Mouse (Mus musculus) NIH3T3 (cell line): Measurements from ENCODE around the gene Rgs19.
A peak's percentile ranks its signal among the peaks of the same experiment; 100 is the strongest.

Experiments used
- DNase-seq: peaks from one replicate; pipeline ENCODE4 v3.0.0-alpha.2; 2012; ENCODE audit warnings: low read depth

Rgs19 gene

DNA sequence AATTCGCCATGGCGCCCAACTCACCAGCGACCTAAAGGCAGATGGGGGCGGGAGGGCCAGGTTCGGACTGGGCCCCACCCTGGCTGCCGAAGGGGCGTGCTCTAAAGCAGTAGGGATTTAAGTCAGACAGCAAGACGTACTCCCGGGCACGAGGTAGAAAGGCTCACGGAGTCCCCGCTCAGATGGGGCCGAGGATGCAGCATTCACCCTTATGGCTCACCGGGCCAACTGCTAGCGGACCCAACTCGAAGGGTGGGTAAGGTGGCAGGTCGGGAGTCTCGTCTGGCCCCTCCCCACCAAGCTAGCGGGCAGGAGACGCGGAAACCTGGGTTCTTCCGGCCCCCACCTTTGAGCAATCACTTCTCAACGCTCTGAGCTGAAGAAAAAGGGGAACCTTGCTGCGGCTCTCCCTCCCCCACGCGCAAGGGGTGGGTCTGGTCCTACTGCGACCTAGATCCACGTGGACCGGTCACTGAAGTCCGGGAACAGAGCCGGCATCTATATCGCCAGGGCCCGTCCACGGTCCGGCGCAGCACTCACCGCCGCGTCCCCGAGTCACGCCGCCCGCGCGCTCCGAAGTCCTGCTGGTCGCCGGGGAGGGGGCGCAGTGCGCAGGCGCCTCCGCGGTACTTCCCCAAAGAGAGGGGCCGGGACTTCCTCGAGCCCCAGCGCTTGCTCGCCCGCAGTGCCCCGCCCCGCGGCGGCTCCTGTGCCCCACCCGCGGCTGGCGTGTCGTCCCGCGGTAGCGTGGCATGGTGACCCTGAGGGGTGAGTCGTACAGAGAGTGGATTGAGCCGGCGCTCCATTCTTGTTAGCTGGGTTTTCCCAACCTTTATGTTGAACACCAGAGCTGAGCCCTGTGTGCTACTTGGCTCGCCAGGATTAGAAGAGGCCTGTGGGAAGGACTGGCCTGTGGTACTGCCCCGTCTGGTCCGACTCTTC, at the start of gene Rgs19:
Gene Rgs19 (minus strand): TSS at position 639 of the 942 bp plus-strand sequence.
- peak; percentile 85 for DNase-seq

DNA sequence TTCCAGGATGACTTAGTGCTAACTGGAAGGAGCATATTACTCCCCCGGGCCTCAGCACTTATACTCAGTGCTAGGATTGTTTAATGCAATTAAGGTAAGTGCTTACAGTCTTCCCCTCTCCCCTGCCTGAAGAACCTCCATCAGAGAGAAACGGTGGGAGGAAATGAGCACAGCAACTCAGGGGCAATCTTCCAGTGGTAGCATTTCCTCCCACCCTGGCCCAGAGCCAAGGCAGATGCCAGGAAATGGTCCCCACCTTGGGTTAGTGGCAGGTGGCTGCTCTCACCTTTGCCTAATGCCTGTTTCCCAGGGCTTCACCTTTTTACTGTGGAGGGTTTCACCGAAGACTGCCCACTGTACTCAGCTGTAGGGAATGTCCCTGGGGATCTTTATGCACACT, 36.3 kb upstream of the Rgs19 start:
- DNase-seq = no peak

DNA sequence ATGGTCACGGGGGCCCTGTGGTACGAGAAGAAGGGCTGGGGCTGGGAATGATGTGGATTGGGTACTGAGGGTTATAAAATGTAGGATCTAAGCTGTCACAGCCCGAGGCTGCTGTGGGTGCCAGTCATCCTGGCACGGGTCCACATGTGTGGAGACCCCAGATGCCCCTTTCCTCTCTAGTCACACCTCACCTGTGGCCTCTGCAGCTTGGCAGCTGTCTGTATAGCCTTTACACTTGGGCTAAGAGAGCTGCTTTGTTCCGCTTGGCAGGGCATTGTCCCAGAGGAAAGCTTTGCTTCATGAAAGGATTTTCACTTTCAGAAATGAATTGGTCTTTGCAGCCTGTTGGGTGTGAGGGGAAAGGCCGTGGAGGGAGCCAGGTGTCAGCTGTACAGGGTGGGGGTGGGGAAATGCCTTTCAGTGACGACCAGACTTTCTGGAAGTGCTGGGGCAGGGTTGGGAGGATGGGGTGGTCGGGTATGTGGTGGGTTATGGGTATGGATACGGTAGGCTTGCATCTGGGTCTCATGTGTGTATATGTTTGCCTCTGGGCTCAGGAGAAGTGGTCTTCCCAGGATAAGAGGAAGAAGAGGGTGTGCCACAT, 34.0 kb upstream of the Rgs19 start:
- no peak for DNase-seq

- peak; percentile 74 for DNase-seq
These were observed 28.4 kb upstream of the Rgs19 start for GRCm38 (mm10) chr2:181722213-181722612.

- no peak for DNase-seq
These were observed 27.4 kb upstream of the Rgs19 start for GRCm38 (mm10) chr2:181721200-181721599.

DNA sequence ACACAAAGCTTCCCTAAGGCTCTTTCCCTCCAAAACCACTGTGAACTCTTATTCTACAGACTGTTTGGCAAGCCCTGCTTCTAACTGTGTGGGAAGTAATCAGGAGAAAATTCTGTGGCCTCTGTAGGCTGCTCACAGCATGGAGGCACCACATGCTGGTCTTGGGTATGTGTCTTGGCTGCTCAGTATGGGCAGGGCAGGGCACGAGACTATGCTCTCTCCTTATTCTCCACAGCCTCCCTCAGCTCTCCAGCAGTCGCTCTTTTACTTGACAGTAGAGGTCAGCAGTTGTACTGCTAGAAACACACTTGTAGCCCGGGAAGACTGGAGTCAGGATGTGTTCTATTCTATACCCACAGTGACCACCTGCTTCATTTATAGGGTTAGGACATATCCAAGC, 26.3 kb upstream of the Rgs19 start:
- no peak for DNase-seq

- no peak for DNase-seq
These were observed 23.2 kb upstream of the Rgs19 start for GRCm38 (mm10) chr2:181716991-181717390.

DNA sequence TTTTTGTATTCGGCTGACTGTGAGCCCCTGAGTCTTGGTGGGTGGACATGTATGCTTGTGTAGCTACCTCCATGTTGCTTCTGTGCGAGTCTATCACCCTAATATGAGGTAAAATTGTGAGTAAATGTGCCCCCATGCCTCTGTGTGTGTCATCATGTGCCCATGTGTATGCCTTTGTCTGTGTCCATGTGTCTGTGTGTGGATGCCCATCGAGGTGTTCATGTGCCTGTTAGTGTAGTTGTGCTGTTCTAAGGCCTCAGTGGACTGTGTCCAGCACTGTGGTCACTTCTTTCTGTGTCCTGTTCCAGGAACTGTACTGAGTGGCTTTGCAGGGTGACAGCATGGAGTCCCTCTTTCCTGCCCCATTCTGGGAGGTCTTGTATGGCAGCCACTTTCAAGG, 21.6 kb upstream of the Rgs19 start:
- DNase-seq = no peak

- DNase-seq = no peak
These were observed 21.1 kb upstream of the Rgs19 start, which contains the start of gene Oprl1 for GRCm38 (mm10) chr2:181714903-181715326. Gene Oprl1 (plus strand): TSS chr2:181715016.

- no peak for DNase-seq
These were observed 20.0 kb upstream of the Rgs19 start for GRCm38 (mm10) chr2:181713749-181714148.

DNA sequence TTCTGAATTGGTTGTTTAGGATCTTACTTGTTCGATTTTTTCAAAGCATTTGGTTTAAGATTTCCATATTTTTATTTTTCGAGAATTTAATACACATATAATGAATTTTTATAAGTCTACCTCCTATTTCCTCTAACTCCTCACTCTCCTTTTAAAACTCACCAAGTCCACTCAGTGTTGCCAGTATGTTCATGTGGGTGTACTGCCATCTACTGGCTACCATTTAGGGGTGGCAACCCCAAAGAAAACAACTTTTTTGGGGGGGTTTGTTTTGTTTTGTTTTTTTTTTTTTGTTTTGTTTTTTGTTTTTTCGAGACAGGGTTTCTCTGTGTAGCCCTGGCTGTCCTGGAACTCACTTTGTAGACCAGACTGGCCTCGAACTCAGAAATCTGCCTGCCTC, 12.9 kb upstream of the Rgs19 start:
- peak; percentile 64 for DNase-seq

- DNase-seq = no peak
These were observed 4.5 kb upstream of the Rgs19 start, which contains the start of gene Lkaaear1 for GRCm38 (mm10) chr2:181698241-181698640. Gene Lkaaear1 (minus strand): TSS chr2:181698442.

- DNase-seq = no peak
These were observed 3.1 kb upstream of the Rgs19 start for GRCm38 (mm10) chr2:181696801-181697420.

DNA sequence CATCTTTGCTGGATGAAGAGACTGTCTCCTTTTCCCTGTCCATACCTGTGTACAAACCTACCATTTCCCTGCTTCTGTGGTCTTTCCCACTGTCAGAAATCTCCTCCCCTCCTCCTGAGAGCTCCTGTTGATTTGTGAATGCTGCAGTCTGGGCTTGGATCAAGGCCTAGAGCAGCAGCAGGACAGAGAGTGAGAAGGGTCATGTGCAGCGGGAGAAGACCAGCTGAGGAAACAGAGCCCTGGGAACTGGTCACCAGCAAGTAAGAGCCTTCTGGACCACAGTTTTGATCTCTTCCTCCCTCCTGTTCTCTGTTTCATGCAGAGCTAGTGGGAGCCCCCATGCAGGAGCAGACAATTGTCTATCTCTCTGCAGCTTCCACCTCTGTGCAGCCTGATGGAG, 2.0 kb upstream of the Rgs19 start:
- DNase-seq = no peak

- no peak for DNase-seq
These were observed 804 bp upstream of the Rgs19 start for GRCm38 (mm10) chr2:181694581-181694980.

DNA sequence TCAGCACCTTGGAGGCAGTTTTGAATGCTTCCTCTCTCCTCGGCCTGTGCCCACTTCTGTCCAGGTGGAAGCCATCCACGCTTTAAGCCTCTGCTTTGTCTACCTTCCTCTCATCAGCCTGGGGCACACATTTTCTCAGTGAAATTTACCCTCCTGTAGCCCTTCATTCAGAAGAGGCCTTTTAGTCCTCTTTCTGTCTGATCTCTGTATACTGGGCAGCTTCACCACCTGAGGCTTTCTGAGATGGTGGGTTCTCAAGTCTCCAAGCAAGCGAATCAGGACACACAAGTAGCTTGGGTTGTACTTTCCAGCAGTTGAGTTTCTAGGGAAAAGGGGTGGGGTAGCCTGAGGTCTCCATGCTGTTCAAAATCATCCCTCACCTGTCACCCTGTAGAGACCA, 1.5 kb downstream of the Rgs19 start:
- no peak for DNase-seq

- no peak for DNase-seq
These were observed 2.2 kb downstream of the Rgs19 start for GRCm38 (mm10) chr2:181691571-181691970.

GRCm38 (mm10) chr2:181691083-181691482, 2.7 kb downstream of the Rgs19 start:
- no peak for DNase-seq

DNA sequence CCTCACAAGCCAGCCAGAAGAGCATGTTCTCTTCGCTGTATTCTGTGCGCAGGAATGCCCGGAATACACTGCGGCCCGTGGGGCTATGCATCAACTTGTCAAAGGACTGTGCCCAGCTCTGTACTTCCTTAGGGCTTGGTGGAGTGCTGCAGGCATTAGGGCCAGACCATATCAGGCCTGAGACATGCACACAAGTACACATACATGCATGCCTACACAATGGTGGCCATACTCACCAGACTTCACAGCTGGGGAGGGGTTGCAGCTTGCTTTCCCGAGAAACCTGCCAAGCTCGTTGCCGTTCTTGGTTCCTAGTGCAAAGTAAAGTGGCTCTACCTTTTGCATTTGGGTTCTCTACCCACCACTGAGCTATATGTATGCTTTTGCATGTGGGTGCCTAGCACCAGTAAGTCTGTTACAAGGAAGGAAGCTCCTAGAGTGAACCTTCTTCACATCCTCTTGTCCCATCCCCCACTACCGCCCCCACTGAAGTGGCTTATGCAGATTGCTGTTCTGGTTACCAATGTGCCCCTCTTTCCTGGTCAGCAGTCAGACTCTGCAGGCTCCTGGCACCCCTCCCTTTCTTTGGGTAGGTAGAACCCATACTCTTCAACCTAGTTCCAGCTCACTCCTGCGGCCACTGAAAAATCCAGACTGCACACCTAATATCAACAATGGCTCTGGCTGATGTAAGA, 4.2 kb downstream of the Rgs19 start:
- DNase-seq = no peak

DNA sequence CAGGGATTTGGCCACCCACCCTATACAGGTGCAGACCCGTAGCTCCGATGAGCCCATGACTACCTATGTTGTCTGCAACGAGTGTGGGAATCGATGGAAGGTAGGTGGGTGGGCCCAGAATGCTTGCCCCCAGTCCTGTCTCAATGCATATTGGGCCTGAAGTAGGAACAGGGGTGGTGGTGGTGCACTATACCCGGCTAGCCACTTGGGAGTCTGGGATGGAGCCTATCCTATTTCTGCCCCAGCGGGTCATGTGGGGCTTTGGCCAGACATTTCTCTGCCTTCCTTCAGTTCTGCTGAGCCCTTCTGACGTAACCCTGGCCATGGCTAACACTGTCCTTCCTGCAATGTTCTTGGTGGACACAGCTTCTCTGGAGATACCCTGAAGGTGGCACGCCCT, 6.2 kb downstream of the Rgs19 start:
- no peak for DNase-seq

GRCm38 (mm10) chr2:181685686-181686085, 8.1 kb downstream of the Rgs19 start:
- DNase-seq = no peak

DNA sequence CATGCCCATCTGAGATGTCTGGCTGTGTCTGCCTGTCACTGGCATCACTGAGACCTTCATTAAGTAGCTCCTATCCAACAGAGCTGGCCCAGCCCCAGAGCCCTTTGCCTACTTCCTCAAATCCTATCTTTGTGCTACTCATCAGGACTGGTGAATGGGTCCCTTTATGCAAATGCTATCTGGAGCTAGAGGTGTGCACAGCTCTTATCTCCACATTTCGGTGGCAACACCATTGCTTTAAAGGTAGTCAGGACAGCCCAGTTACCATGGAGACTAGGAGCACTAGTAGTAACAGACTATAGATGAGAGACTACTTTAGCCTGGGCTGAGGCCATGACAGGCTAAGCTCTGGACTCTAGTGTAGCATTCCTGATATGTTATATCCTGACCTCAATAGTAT, 9.1 kb downstream of the Rgs19 start:
- DNase-seq = no peak
